Mouse (Mus musculus) right cerebral cortex, postnatal 10 days (tissue): Measurements from ENCODE around the gene Sorbs1.
A peak's percentile ranks its signal among the peaks of the same experiment; 100 is the strongest.

Experiments
- DNase-seq, 2 experiments: peaks; one replicate each; pipeline ENCODE4 v3.0.0; 2021; ENCODE audit warnings: low spot score in 2 of 2

Sorbs1 gene

GRCm38 (mm10) chr19:40346908-40347307 is 166.7 kb downstream of the Sorbs1 start:
- DNase-seq, result no peak

GRCm38 (mm10) chr19:40346232-40346844 is 167.2 kb downstream of the Sorbs1 start:
- DNase-seq, result no peak

GRCm38 (mm10) chr19:40345684-40346083 is 167.9 kb downstream of the Sorbs1 start:
- DNase-seq, result peak in 1 of 2 experiments; percentile 61

GRCm38 (mm10) chr19:40343018-40343417 is 170.6 kb downstream of the Sorbs1 start:
- peak; percentile 83 to 90 for DNase-seq

GRCm38 (mm10) chr19:40341141-40341540 is 172.4 kb downstream of the Sorbs1 start:
- no peak for DNase-seq

GRCm38 (mm10) chr19:40336694-40337093 is 176.9 kb downstream of the Sorbs1 start:
- DNase-seq, result no peak

GRCm38 (mm10) chr19:40333905-40334304 is 179.7 kb downstream of the Sorbs1 start:
- DNase-seq, result peak in 1 of 2 experiments; percentile 64

GRCm38 (mm10) chr19:40333081-40333480 is 180.5 kb downstream of the Sorbs1 start:
- DNase-seq, result no peak

GRCm38 (mm10) chr19:40332303-40332702 is 181.3 kb downstream of the Sorbs1 start:
- DNase-seq, result no peak

- DNase-seq, result no peak
Measured at GRCm38 (mm10) chr19:40331846-40332245, 181.7 kb downstream of the Sorbs1 start.

GRCm38 (mm10) chr19:40326126-40326525 is 187.5 kb downstream of the Sorbs1 start:
- DNase-seq, result no peak

GRCm38 (mm10) chr19:40325381-40325780 is 188.2 kb downstream of the Sorbs1 start:
- DNase-seq, result no peak

- no peak for DNase-seq
Measured at GRCm38 (mm10) chr19:40322226-40322625, 191.4 kb downstream of the Sorbs1 start.

- DNase-seq, result no peak
Measured at GRCm38 (mm10) chr19:40319199-40319598, 194.4 kb downstream of the Sorbs1 start.

GRCm38 (mm10) chr19:40318511-40318910 is 195.1 kb downstream of the Sorbs1 start:
- DNase-seq, result no peak

- DNase-seq, result no peak
Measured at GRCm38 (mm10) chr19:40317001-40317400, 196.6 kb downstream of the Sorbs1 start.

- no peak for DNase-seq
Measured at GRCm38 (mm10) chr19:40314252-40314651, 199.3 kb downstream of the Sorbs1 start.

- no peak for DNase-seq
Measured at GRCm38 (mm10) chr19:40311631-40312030, 201.9 kb downstream of the Sorbs1 start.

- DNase-seq, result no peak
Measured at GRCm38 (mm10) chr19:40310410-40311130, 203.0 kb downstream of the Sorbs1 start.

GRCm38 (mm10) chr19:40309911-40310310 is 203.7 kb downstream of the Sorbs1 start:
- DNase-seq, result no peak

GRCm38 (mm10) chr19:40307550-40307949 is 206.0 kb downstream of the Sorbs1 start:
- DNase-seq, result no peak

GRCm38 (mm10) chr19:40306631-40307030 is 206.9 kb downstream of the Sorbs1 start:
- no peak for DNase-seq

- DNase-seq, result no peak
Measured at GRCm38 (mm10) chr19:40305456-40305855, 208.1 kb downstream of the Sorbs1 start.
